Mouse (Mus musculus): ENCODE results near the gene Aknad1.

DNA sequence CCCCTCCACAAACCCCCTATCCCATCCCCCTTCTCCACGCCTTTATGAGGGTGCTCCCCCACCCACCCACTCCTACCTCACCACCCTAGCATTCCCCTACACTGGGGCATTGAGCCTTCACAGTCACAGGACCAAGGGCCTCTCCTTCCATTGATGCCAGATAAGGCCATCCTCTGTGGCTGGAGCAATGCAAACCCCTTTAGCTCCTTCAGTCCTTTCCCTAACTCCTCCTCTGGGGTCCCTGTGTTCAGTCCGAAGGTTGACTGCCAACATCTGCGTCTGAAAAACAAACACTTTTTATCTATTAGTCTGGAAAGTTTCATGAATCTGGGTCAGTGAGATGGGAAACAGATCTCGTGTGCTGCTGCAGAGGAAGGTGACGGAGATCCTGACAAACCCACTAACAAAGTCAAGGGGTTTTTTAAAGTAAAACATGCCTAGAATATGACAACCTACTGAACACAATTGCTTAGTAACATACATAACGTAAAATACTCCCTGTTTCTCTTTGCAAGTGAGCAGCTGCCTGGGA lies 43.0 kb downstream of the Aknad1 start:
- TF ChIP-seq POLR2A (IDR thresholded peaks at IDR 0.05; ENCODE audit: low read depth, low read length) (no peak), CTCF (conservative IDR thresholded peaks at IDR 0.05; ENCODE audit: insufficient read depth, insufficient read length, low read depth, low read length) (no peak)
